Mouse (Mus musculus): ENCODE measurements around the gene Gm10306. TPM values are rescaled to one million over a fixed set of nuclear protein-coding genes. Genes with fewer than 3 reads are reported as not detected.

Gene Gm10306
- polyA plus RNA-seq (2017; shearing (Covaris generic)) = not detected

- ATAC-seq = peak; percentile 97
Observed at GRCm38 (mm10) chr4:94556265-94557054, at the start of gene Gm10306, which contains the start of gene Caap1. Gm10306 (plus strand) TSS chr4:94556546. Caap1 (minus strand) TSS chr4:94556796.

- no peak for ATAC-seq
Observed at GRCm38 (mm10) chr4:94515366-94515765, 41.0 kb upstream of the Gm10306 start.

- peak; percentile 47 for ATAC-seq
Observed at GRCm38 (mm10) chr4:94517631-94518030, 38.7 kb upstream of the Gm10306 start.

GRCm38 (mm10) chr4:94523321-94523720 is 33.0 kb upstream of the Gm10306 start:
- no peak for ATAC-seq

GRCm38 (mm10) chr4:94529448-94529847 is 26.9 kb upstream of the Gm10306 start:
- ATAC-seq = no peak

- no peak for ATAC-seq
Observed at GRCm38 (mm10) chr4:94533205-94533604, 23.1 kb upstream of the Gm10306 start.

- no peak for ATAC-seq
Observed at GRCm38 (mm10) chr4:94543041-94543440, 13.3 kb upstream of the Gm10306 start.

GRCm38 (mm10) chr4:94544321-94544720 is 12.0 kb upstream of the Gm10306 start:
- ATAC-seq = no peak

GRCm38 (mm10) chr4:94554955-94555494 is 1.3 kb upstream of the Gm10306 start:
- no peak for ATAC-seq

- no peak for ATAC-seq
Observed at GRCm38 (mm10) chr4:94557145-94557544, 799 bp downstream of the Gm10306 start.

- no peak for ATAC-seq
Observed at GRCm38 (mm10) chr4:94559266-94559665, 2.9 kb downstream of the Gm10306 start.

GRCm38 (mm10) chr4:94560316-94560715 is 4.0 kb downstream of the Gm10306 start:
- no peak for ATAC-seq

- no peak for ATAC-seq
Observed at GRCm38 (mm10) chr4:94561954-94562648, 5.8 kb downstream of the Gm10306 start.

GRCm38 (mm10) chr4:94564297-94564696 is 8.0 kb downstream of the Gm10306 start:
- ATAC-seq = no peak

- no peak for ATAC-seq
Observed at GRCm38 (mm10) chr4:94572677-94573076, 16.3 kb downstream of the Gm10306 start.

- no peak for ATAC-seq
Observed at GRCm38 (mm10) chr4:94591765-94592381, 35.5 kb downstream of the Gm10306 start.

GRCm38 (mm10) chr4:94592709-94593108 is 36.4 kb downstream of the Gm10306 start:
- no peak for ATAC-seq

GRCm38 (mm10) chr4:94601395-94601794 is 45.0 kb downstream of the Gm10306 start:
- ATAC-seq = no peak

GRCm38 (mm10) chr4:94602496-94603030 is 46.2 kb downstream of the Gm10306 start:
- ATAC-seq = no peak

GRCm38 (mm10) chr4:94603031-94603629 is 46.8 kb downstream of the Gm10306 start, which contains the start of gene Plaa:
Plaa (minus strand) TSS chr4:94603244.
- ATAC-seq = peak; percentile 96

GRCm38 (mm10) chr4:94604452-94605019 is 48.2 kb downstream of the Gm10306 start:
- ATAC-seq = no peak

- ATAC-seq = no peak
Observed at GRCm38 (mm10) chr4:94605591-94605990, 49.2 kb downstream of the Gm10306 start.

Data from CD4-positive, CD25-positive, alpha-beta regulatory T cell, adult 4 months (primary cell).